Mouse (Mus musculus) liver, embryonic 14.5 days (tissue): ENCODE measurements around the gene B3gnt9. TPM values are rescaled to one million over a fixed set of nuclear protein-coding genes. Genes with fewer than 3 reads are reported as not detected.
A peak's percentile ranks its signal among the peaks of the same experiment; 100 is the strongest.

ENCODE experiments used
- ATAC-seq: fragments of 200-750 bp; cut with Nextera tagmentation; 2 replicates; pipeline ENCODE4 v1.8.0; 2017; ENCODE audit warnings: moderate number of reproducible peaks, mild to moderate bottlenecking, moderate library complexity; ENCODE audit not compliant: insufficient read depth
- DNase-seq, 3 experiments: peaks; one replicate each; pipeline ENCODE4 v3.0.0-alpha.2; 2012 to 2013; ENCODE audit warnings: low read depth in 3 of 3, low spot score in 3 of 3
- H3K27ac ChIP-seq: fragments of 300-500 bp; sonication (generic); 2 replicates; pipeline ENCODE4 v1.5.1; 2014; ENCODE audit warnings: moderate library complexity, mild to moderate bottlenecking, control low read depth, inconsistent platforms
- H3K27me3 ChIP-seq: fragments of 300-500 bp; sonication (generic); 2 replicates; pipeline ENCODE4 v1.6.1; 2014; ENCODE audit warnings: mild to moderate bottlenecking, low read length, moderate library complexity; ENCODE audit not compliant: control insufficient read depth, insufficient read depth
- H3K36me3 ChIP-seq: fragments of 300-500 bp; sonication (generic); replicated peaks from 2 replicates; pipeline ENCODE4 v1.6.1; 2014; ENCODE audit warnings: low read depth; ENCODE audit not compliant: control insufficient read depth, insufficient read depth
- H3K4me1 ChIP-seq, 2 experiments: fragments of 200-500 bp in 1 of 2; fragments of 300-500 bp in 1 of 2; sonication (generic) in 1 of 2; replicated peaks; 2 replicates each; pipeline ENCODE4 v1.6.1; 2012 to 2014; ENCODE audit warnings: antibody characterized with exemption in 1 of 2, inconsistent platforms in 1 of 2, low read length in 1 of 2; ENCODE audit not compliant: control insufficient read depth in 2 of 2, insufficient read depth in 2 of 2
- H3K4me2 ChIP-seq: fragments of 300-500 bp; sonication (generic); 2 replicates; pipeline ENCODE4 v1.6.1; 2014; ENCODE audit warnings: low read depth, mild to moderate bottlenecking, control low read depth, moderate library complexity
- H3K4me3 ChIP-seq, 2 experiments: fragments of 200-500 bp in 1 of 2; fragments of 300-500 bp in 1 of 2; sonication (generic) in 1 of 2; 2 replicates each; pipeline ENCODE4 v1.5.1; 2012 to 2014; ENCODE audit warnings: low read depth in 2 of 2, low read length in 2 of 2, mild to moderate bottlenecking in 2 of 2, control low read depth in 1 of 2, inconsistent platforms in 1 of 2, moderate library complexity in 1 of 2; ENCODE audit not compliant: insufficient read depth in 1 of 2
- H3K9ac ChIP-seq: fragments of 300-500 bp; sonication (generic); replicated peaks from 2 replicates; pipeline ENCODE4 v1.6.1; 2014; ENCODE audit warnings: mild to moderate bottlenecking, control low read depth, moderate library complexity
- H3K9me3 ChIP-seq: fragments of 300-500 bp; sonication (generic); 2 replicates; pipeline ENCODE4 v1.6.1; 2016; ENCODE audit warnings: low read length, mixed read lengths; ENCODE audit not compliant: control insufficient read depth
- CTCF ChIP-seq: IDR thresholded peaks from 2 replicates; pipeline ENCODE4 v1.5.1; 2016; ENCODE audit warnings: antibody characterized with exemption, low read depth, control low read depth
- EP300 ChIP-seq: IDR thresholded peaks from 2 replicates; pipeline ENCODE4 v1.6.1; 2016; ENCODE audit warnings: antibody characterized with exemption, low read depth
- WGBS: fragments of 180-500 bp; shearing (Covaris S2); extraction: QIAGEN DNeasy Blood & Tissue Kit; methylation state at CpG from one replicate; pipeline ENCODE4 v1.1.7; 2014; ENCODE audit not compliant: insufficient replicate concordance; 5-methylcytosine and 5-hydroxymethylcytosine counted together
- polyA plus RNA-seq, 2 experiments: library from polyadenylated mRNA; depleted of rRNA in 1 of 2; stranded (reverse) in 1 of 2; unstranded in 1 of 2; fragments of >200 nt; fragmentation: Nextera tagmentation in 1 of 2; extraction: Ambion mirVana in 1 of 2; gene quantifications; 2 replicates each; pipeline versions ENCODE4 v1.2.1 to v1.2.3; 2012 to 2014

Gene B3gnt9
- polyA plus RNA-seq (2012; rRNA removed) = 1.6 and 1.7 TPM in 2 replicates
- 2.3 and 3.1 TPM in 2 replicates for polyA plus RNA-seq (2014; fragmentation: Nextera tagmentation; extraction: Ambion mirVana)

DNA sequence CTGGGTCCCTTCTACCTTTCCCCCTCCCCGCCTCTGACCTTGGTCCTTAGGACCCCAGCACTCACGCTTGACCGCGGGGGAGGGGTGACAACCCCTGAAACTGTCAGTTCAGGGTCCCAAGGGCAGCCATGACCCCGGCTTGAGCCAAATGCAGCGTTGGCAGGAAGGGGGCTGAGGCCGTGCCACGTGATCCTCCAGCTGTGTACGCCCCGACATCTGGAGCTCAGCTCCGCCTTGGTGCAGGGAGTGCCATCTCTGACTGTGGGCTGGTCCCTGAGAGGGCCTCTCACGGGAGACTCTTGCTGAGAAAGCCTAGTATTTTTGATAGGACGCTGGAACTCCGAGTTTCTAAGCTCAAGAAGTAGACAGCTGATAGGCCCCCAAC, at the start of gene B3gnt9:
Gene B3gnt9 (minus strand): TSS at position 188 of the 385 bp plus-strand sequence.
- H3K9ac ChIP-seq = peak within 1 kb of the TSS; percentile 71
- peak within 1 kb of the TSS; percentile 62 to 82 for H3K4me3 ChIP-seq
- peaks cover 13 to 15% of the 10 kb centered on the region in 2 experiments for H3K4me1 ChIP-seq
- peak within 1 kb of the TSS; percentile 100 for H3K4me2 ChIP-seq
- WGBS = 2% methylated on average over 14 of the region's 14 CpGs
- peaks cover 12% of the 10 kb centered on the region for H3K27me3 ChIP-seq
- TF ChIP-seq EP300 (no peak), CTCF (no peak)
- no peaks in the 10 kb centered on the region for H3K9me3 ChIP-seq
- H3K27ac ChIP-seq = peak within 1 kb of the TSS; percentile 71
- ATAC-seq (peak; percentile 91), DNase-seq (peak; percentile 70 to 71 (median 71))
- peaks cover 18% of the 10 kb centered on the region for H3K36me3 ChIP-seq

DNA sequence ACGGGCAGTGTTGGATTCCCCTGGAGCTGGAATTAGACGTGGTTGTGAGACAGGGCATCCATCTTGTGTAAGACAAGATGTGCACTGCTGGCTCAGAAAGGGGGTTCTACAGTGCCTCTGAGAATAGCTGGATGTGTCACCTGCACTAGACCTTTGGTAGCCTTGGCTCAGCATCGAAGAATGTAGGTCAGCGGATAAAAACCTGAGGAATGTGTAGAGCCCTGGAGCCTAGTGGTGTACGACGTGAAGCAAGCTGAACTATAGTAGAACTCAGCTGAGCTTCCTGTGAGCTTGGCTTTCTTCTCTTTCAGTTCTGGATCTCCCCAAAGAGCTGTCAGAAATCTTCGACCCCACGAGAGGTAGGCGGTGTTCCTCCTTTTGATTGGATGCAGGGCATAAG, 48.9 kb upstream of the B3gnt9 start:
- no peak for DNase-seq
- no peak for ATAC-seq
- H3K4me3 ChIP-seq = no peak overlapping the region
- H3K9ac ChIP-seq = no peak overlapping the region
- peaks cover 35 to 61% of the 10 kb centered on the region in 2 experiments for H3K4me1 ChIP-seq
- TF ChIP-seq EP300 = no peak
- no peak for TF ChIP-seq CTCF
- peak overlapping the region; percentile 1; the same call in 1 of the 2 replicates for H3K4me2 ChIP-seq
- 83% methylated on average over 9 of the region's 9 CpGs for WGBS
- H3K27ac ChIP-seq = no peak overlapping the region; the same call in none of the 2 replicates
- no peaks in the 10 kb centered on the region for H3K9me3 ChIP-seq
- no peaks in the 10 kb centered on the region for H3K27me3 ChIP-seq
- peaks cover 81% of the 10 kb centered on the region for H3K36me3 ChIP-seq

DNA sequence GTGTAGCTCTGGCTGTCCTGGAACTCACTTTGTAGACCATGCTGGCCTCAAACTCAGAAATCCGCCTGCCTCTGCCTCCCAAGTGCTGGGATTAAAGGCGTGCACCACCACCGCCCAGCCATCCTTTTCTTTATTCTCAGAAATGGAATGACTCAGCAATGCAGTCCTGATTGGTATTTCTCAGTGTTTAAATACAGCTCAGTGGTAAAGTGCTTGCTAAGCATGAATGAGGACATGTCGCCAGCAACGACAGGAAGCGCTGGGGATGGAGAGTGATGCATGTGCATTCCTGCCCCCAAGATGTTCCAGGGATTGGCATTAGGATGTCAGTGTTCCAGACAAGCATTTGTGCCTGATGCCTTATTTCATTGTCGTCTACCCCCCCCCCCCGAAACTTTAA, 48.4 kb upstream of the B3gnt9 start:
- ATAC-seq = no peak
- Histone ChIP-seq H3K27me3 (no peaks in the 10 kb centered on the region), H3K27ac (no peak overlapping the region; the same call in none of the 2 replicates), H3K9me3 (no peaks in the 10 kb centered on the region), H3K9ac (no peak overlapping the region), H3K4me1 (peaks cover 39 to 63% of the 10 kb centered on the region in 2 experiments), H3K4me2 (peak overlapping the region; percentile 99; the same call in 1 of the 2 replicates), H3K36me3 (peaks cover 82% of the 10 kb centered on the region), H3K4me3 (no peak overlapping the region)
- TF ChIP-seq CTCF = no peak
- DNase-seq = no peak
- 60% methylated on average over 8 of the region's 8 CpGs for WGBS

DNA sequence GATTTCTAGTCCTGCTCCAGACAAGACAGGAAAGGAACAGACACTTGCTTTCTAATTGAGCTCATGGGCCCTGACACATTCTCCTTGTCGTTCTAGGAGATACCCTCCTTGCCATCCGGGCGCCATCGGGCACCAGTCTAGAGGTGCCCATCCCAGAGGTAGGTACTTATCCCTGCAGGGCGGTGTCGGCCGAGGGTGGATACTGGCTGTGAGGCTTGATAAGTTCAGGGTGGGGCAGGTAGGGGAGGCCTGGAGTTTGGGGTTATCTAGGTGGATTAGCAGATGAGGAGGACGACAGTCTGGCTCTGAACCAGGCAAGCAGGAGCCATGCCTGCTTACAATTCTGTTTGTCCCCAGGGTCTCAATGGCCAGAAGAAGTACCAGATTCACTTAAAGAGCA, 45.0 kb upstream of the B3gnt9 start:
- Histone ChIP-seq H3K4me3 (peak overlapping the region; percentile 94 to 97), H3K9me3 (no peaks in the 10 kb centered on the region), H3K27me3 (no peaks in the 10 kb centered on the region), H3K9ac (peak overlapping the region; percentile 95), H3K27ac (peak overlapping the region; percentile 97), H3K4me1 (peaks cover 43 to 68% of the 10 kb centered on the region in 2 experiments), H3K36me3 (peaks cover 63% of the 10 kb centered on the region), H3K4me2 (peak overlapping the region; percentile 99)
- 18% methylated on average over 8 of the region's 8 CpGs for WGBS
- ATAC-seq = peak; percentile 89
- DNase-seq = peak; percentile 88 to 90 (median 90)
- peak; percentile 91 for TF ChIP-seq EP300
- TF ChIP-seq CTCF = no peak

DNA sequence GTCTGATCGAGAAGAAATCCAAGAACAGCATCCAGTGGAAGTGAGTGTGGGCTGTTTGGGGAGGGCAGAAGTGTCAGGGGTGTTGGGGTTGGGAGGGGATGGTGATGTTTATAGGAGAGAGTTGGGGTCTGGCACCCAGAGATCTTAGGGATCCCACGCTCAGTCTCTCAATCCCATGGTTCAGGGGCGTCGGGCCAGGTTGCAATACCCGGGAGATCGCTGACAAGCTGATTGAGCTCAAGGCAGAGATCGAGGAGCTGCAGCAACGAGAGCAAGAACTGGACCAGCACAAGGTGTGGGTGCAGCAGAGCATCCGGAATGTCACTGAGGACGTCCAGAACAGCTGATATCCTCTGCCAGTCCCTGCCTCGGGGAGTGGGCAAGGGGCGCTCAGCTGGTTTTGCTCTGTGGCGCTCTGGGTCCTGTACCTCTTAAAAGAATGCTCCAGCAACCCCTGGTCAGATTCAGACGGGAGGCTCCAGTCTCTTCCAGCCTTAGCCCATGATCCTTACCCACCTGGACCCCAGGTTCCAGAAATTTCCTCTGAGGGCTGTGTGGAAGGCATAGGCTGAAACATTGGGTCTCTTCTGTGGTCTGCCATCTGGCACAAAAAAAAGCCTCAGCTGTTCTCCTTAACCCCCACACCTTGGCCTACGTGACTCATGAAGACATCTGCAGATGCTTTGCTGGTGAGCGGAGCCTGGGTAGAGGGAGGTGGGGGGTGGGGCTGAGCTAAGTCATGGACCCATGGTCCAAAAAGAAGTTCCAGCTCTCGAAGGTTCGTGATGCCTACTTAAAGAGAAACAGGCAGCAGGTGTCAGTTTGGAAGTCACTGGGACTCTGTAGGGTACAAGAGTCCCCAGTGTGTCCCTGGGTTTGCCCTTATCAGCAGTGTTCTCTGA, 43.6 kb upstream of the B3gnt9 start:
- Histone ChIP-seq H3K36me3 (peaks cover 49% of the 10 kb centered on the region), H3K4me1 (peaks cover 43 to 55% of the 10 kb centered on the region in 2 experiments)
- ATAC-seq = peak; percentile 12; the same call in 1 of the 2 replicates

More for the DNA sequence above, 43.6 kb upstream of the B3gnt9 start:
- Histone ChIP-seq H3K4me2 (peak overlapping the region; percentile 99), H3K9me3 (no peaks in the 10 kb centered on the region), H3K27me3 (no peaks in the 10 kb centered on the region), H3K4me3 (peak overlapping the region; percentile 97 to 98), H3K9ac (peak overlapping the region; percentile 95), H3K27ac (peak overlapping the region; percentile 97)
- 16% methylated on average over 18 of the region's 18 CpGs for WGBS
- peak in 1 of 3 experiments; percentile 55 for DNase-seq
- no peak for TF ChIP-seq CTCF
- no peak for TF ChIP-seq EP300
